Mouse (Mus musculus) lung, adult 2 months (tissue): ENCODE data around the gene Mnx1.

ENCODE experiments used
- CTCF ChIP-seq: fragments of 200-500 bp; IDR thresholded peaks from 2 replicates; pipeline ENCODE4 v1.5.1; 2011; ENCODE audit warnings: mild to moderate bottlenecking, low read length, control low read depth; ENCODE audit not compliant: insufficient read depth
- POLR2A ChIP-seq: fragments of 200-500 bp; IDR thresholded peaks from 2 replicates; pipeline ENCODE4 v1.6.1; 2011; ENCODE audit warnings: low read depth, mild to moderate bottlenecking, control low read depth, low read length, borderline replicate concordance; ENCODE audit errors: extremely low read depth

DNA sequence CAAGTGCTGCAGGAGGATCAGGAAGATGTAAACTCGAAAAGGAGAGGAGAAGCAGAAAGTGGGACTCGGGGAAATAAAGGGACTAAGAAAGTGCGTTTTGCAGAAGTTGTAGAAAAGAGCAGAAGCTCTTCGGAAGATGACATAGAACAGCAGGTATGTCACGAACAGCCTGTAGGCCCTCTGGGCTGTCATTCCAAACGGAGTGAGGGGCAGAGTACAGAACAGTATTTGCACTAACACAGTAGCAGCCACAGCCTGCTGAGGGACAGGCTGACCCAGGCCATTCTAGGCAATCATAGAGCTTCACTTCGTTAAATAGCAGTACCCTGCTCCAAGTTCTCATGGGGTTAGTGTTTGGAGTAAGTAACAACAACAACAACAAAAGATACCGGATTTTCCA lies 42.8 kb downstream of the Mnx1 start:
- no peak for TF ChIP-seq CTCF
- TF ChIP-seq POLR2A, result no peak
